Mouse (Mus musculus): ENCODE results near the gene Ccdc12. TPM values are rescaled to one million over a fixed set of nuclear protein-coding genes. Genes with fewer than 3 reads are reported as not detected.
A peak's percentile ranks its signal among the peaks of the same experiment; 100 is the strongest.
"Not testable (repeated sequence)": the region's sequence is repeated elsewhere in the genome, so short reads cannot be mapped to it uniquely, and the experiment has no call there.

Ccdc12 gene
- total RNA-seq, 2 experiments from 2014 or later: 43.4 to 51.7 TPM

DNA sequence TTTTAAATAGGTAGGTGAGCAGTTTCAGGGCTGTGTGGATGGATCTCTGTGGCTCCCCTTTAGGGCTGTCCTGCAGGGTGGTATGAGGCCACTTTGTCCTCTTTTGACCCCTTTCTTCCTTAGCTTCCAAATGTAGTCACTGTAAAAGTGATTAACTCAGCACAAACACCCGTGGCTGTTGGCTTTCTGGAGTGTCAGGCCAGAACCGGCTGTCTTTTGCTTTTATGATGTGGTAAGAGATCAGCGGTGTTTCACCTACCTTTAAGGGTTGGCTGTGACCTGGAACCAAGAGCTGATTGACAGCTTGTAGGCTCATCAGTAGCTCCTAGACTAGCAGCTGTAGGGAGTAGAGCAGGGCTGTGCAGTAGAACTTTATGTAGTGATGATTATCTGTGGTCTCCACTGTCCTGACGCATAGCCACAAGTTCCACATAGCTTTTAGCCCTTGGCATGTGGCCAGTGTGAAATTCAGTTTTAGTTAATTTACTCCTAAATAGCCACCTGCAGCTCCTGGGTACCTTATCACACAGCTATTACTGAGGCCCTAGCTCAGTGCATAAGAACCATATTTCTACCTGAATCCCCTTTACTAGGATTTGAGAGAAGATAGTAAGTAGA lies 11.0 kb downstream of the Ccdc12 start:
- no peak for TF ChIP-seq CTCF (IDR thresholded peaks at IDR 0.05)
- DNase-seq: no peak

GRCm38 (mm10) chr9:110668601-110669293 lies 12.4 kb downstream of the Ccdc12 start:
- Histone ChIP-seq H3K27ac (no peak overlapping the region), H3K4me3 (no peak overlapping the region)
- TF ChIP-seq CTCF (IDR thresholded peaks at IDR 0.05): no peak
- intact Hi-C loops (cut with DNase I): no loop called here
- no peak for DNase-seq

More for the DNA sequence above, 11.0 kb downstream of the Ccdc12 start:
- H3K27ac ChIP-seq: peak overlapping the region; percentile 67
- intact Hi-C loops (cut with DNase I): no loop called here
- H3K4me3 ChIP-seq: no peak overlapping the region

DNA sequence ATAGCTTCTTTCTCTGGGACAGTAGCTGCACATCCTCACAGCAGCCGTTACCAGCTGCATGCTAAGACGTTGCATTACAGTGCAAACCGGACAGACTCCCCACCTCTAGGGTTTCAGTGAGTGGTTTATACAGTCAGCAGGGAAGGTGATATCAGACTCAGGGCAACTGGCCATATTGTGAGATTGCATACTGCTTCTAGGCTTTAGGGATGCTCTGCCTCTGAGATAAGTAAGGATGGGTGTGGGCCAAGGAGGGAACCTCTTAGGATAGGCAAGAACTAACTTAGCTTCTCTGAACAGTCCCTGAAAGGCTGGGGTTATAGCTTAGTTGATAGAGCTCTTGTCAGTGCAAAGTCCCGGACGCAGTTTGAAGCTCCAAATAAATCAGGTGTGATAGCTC lies 13.5 kb downstream of the Ccdc12 start:
- intact Hi-C loops (cut with DNase I): no loop called here

DNA sequence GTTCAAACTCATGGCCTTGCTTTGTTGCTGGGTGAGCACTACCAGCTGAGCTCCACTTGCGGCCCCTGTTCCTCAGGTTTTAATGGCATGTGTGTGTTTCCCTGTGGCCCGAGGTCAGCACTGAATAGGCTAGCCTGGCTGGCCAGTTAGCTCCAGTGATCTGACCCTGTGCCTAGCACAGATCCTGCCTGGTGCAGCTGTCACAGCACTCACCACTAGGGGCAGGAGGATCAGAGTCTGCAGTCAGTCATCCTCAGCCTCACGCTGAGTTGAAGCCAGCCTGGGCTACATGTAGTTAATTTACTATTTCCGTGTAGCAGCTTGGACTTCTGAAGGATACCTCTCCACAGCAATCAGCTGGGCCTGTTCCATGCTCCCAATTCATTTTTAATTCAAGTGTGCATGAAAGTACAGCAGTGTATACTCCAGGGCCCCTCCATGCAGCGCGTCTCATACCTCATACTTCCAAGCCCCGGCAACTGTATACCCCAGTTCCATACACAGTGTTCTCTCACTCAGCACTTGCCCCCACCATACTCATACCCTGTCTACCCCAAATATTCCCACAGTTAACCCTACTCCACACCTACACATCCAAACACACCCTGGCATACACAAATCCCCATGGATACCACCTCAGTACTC lies 16.3 kb downstream of the Ccdc12 start:
- H3K4me3 ChIP-seq: peak overlapping the region; percentile 35
- intact Hi-C loops (cut with DNase I): no loop called here

More for the DNA sequence above, 13.5 kb downstream of the Ccdc12 start:
- no peak for TF ChIP-seq CTCF (IDR thresholded peaks at IDR 0.05)
- Histone ChIP-seq H3K27ac (no peak overlapping the region), H3K4me3 (no peak overlapping the region)
- DNase-seq: no peak

GRCm38 (mm10) chr9:110673107-110673752 lies 16.9 kb downstream of the Ccdc12 start:
- peak overlapping the region; percentile 35 for H3K4me3 ChIP-seq
- peak overlapping the region; percentile 74 for H3K27ac ChIP-seq
- intact Hi-C loops (cut with DNase I): no loop called here
- no peak for TF ChIP-seq CTCF (IDR thresholded peaks at IDR 0.05)
- DNase-seq: no peak

More for the DNA sequence above, 16.3 kb downstream of the Ccdc12 start:
- TF ChIP-seq CTCF (IDR thresholded peaks at IDR 0.05): peak; percentile 68
- peak; percentile 58 for DNase-seq
- peak overlapping the region; percentile 74 for H3K27ac ChIP-seq

DNA sequence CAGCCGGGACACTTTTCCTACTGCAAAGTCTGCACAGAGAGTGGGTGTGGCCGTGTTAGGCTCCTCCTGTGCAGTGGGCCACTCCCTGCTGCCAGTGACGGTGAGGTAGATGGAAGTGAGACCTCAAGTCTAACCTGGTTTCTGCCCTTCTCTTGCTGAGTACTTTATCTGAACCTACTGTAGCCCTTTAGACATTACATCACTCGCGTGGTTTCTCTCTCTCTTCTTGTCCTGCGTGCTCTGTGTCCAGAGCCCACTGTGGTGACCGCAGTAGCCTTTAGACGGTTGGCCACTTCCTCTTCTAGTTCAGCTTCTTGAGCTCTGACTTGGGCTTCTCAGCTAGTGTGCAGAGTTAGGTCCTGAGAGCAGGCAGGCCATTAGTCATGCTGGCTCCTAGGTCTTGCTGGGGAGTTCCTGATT lies 20.2 kb downstream of the Ccdc12 start:
- Histone ChIP-seq H3K4me3 (no peak overlapping the region), H3K27ac (no peak overlapping the region)
- DNase-seq: no peak
- TF ChIP-seq CTCF (IDR thresholded peaks at IDR 0.05): no peak
- intact Hi-C loops (cut with DNase I): no loop called here

GRCm38 (mm10) chr9:110678886-110679285 lies 22.6 kb downstream of the Ccdc12 start:
- DNase-seq: no peak
- no peak overlapping the region for H3K4me3 ChIP-seq
- intact Hi-C loops (cut with DNase I): no loop called here
- H3K27ac ChIP-seq: no peak overlapping the region
- TF ChIP-seq CTCF (IDR thresholded peaks at IDR 0.05): no peak

GRCm38 (mm10) chr9:110680736-110681507 lies 24.6 kb downstream of the Ccdc12 start:
- peak overlapping the region; percentile 12; the same call in 1 of the 2 replicates for H3K27ac ChIP-seq
- no peak for TF ChIP-seq CTCF (IDR thresholded peaks at IDR 0.05)
- DNase-seq: no peak
- intact Hi-C loops (cut with DNase I): no loop called here
- H3K4me3 ChIP-seq: no peak overlapping the region

GRCm38 (mm10) chr9:110681817-110682216 lies 25.5 kb downstream of the Ccdc12 start:
- Histone ChIP-seq H3K27ac (peak overlapping the region; percentile 57; the same call in 1 of the 2 replicates), H3K4me3 (no peak overlapping the region)
- DNase-seq: no peak
- intact Hi-C loops (cut with DNase I): no loop called here
- TF ChIP-seq CTCF (IDR thresholded peaks at IDR 0.05): no peak

GRCm38 (mm10) chr9:110682255-110682654 lies 26.0 kb downstream of the Ccdc12 start:
- TF ChIP-seq CTCF (IDR thresholded peaks at IDR 0.05): no peak
- DNase-seq: no peak
- intact Hi-C loops (cut with DNase I): no loop called here
- peak overlapping the region; percentile 57 for H3K27ac ChIP-seq
- no peak overlapping the region for H3K4me3 ChIP-seq

DNA sequence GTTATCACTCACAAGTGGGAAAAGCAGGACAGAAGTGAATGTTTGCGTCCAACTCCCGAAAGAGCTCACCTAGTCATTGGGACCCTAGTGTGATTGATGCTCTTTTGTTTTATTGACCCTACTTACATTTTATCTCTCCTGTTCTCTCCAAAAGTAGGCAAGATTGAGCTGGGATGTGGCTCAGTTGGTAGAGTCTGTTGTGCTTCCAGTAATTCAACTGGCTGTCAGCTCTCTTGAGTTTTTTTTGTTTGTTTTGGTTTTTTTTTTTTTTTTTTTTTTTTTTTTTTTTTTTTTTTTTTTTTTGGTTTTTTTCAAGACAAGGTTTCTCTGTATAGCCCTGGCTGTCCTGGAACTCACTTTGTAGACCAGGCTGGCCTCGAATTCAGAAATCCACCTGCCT lies 26.4 kb downstream of the Ccdc12 start:
- H3K4me3 ChIP-seq; DNase-seq; intact Hi-C loops (cut with DNase I): not testable (repeated sequence)
- H3K27ac ChIP-seq: peak overlapping the region; percentile 57; the same call in 1 of the 2 replicates

DNA sequence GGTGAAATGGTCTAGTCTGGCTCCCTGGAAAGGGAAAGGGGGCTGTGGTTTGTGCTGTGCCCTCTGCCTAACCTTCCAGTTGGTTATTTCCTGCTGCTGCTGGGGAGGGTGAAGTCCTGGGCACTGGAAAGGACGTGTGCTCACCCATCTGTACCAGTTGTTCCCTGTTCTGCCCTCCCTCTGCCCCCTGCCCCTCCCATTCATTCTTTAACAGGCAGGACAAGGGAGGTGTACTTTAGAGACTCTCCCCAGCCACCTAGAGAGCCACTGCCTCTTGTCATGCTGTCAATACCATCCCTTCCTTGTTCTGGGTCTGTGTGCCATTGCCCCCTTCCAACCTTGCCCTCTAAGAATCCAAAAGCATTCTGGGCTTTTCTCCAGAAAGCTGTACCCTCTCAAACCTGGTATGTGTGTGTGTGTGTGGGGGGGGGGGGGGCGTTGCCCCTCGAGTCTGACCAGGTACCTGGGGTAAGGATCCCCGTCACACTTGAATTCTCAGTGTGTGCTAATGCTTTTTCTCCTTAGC lies 27.3 kb downstream of the Ccdc12 start:
- intact Hi-C loops (cut with DNase I): no loop called here
- Histone ChIP-seq H3K27ac (peak overlapping the region; percentile 84), H3K4me3 (no peak overlapping the region)
- no peak for DNase-seq
- no peak for TF ChIP-seq CTCF (IDR thresholded peaks at IDR 0.05)
